Mouse (Mus musculus): ENCODE measurements around the gene Hist1h3i.

The Hist1h3i gene

GRCm38 (mm10) chr13:21782361-21783254 is 562 bp downstream of the Hist1h3i start:
- peak; percentile 56 for DNase-seq

GRCm38 (mm10) chr13:21781639-21782038 is 1.5 kb downstream of the Hist1h3i start:
- DNase-seq, result no peak

DNA sequence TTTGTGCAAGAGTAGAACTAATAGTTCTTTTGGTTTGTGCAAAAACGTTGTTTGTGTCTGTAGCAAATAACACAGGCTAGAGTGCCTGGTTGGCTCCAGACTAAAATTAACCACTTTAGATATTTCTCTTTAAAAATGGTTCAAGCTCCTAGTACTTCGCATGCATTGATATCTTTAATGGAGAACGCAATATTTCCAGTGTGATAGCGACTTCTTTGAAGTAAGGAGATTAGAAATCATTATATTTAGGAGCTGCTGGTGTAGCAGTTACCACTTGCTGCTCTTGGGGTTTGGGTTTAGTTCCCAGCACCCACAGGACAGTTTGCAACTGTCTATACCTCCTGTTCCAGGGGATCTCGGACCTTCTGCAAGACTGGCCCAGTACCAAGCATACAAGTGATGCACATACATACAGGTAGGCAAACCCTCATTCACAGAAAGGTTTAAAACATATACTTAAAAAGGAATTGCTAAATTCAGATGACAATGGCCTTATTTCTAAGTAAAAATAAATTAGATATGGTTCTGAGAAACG is 2.1 kb downstream of the Hist1h3i start:
- peak; percentile 14 for DNase-seq

GRCm38 (mm10) chr13:21779767-21780731 is 3.1 kb downstream of the Hist1h3i start, which contains the start of gene Hist1h1b:
Gene Hist1h1b, minus strand, starts transcription at chr13:21780625.
- peak; percentile 90 for DNase-seq

GRCm38 (mm10) chr13:21778814-21779766 is 4.1 kb downstream of the Hist1h3i start:
- DNase-seq, result peak; percentile 84

- DNase-seq, result no peak
These were observed 27.5 kb downstream of the Hist1h3i start for GRCm38 (mm10) chr13:21755707-21756106.

GRCm38 (mm10) chr13:21754294-21755001 is 28.7 kb downstream of the Hist1h3i start:
- DNase-seq, result peak; percentile 82

- peak; percentile 88 for DNase-seq
These were observed 29.5 kb downstream of the Hist1h3i start, which contains the start of the genes Hist1h2ak and Hist1h2bn for GRCm38 (mm10) chr13:21753524-21754285. Gene Hist1h2ak, minus strand, starts transcription at chr13:21753827. Gene Hist1h2bn, plus strand, starts transcription at chr13:21754123.

DNA sequence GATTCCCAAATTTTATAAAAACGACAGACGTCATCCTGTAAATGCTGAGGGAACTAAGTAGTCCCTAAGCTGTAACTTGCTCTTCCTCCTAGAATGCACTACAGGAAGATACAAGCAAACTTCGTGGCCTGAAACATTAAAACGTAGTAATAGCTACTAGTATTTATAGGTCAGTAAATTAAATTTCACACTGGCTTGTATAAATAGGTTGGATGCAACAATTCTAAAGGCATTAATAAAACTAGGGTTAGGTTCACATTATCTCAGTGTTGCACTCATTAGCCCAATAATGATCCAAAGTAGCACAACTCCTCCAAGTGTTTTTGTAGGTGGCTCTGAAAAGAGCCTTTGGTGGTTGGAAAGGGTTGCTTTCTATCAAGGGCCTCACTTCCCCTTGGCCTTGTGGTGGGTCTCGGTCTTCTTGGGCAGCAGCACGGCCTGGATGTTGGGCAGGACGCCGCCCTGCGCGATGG is 30.1 kb downstream of the Hist1h3i start:
- no peak for DNase-seq

DNA sequence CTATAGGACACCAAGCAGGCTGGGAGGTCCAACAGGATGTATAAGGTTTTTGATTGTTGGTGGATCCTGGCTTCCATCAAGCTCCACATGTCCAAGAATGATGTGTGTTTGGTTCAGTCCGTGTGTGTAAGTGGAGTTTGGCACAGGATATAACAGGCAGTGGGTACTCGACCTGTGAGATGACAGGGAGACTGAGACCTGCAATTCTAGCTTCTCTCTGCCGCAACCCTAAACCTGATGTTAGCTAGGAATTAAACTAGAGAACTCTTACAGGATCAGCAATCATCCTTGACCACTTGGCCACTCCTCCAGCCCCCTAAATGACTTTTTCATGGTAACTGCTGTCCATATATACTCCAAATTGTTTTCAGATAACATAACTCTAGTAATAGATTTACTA is 30.8 kb downstream of the Hist1h3i start:
- DNase-seq, result peak; percentile 17

- DNase-seq, result peak; percentile 16
These were observed 31.3 kb downstream of the Hist1h3i start for GRCm38 (mm10) chr13:21751827-21752226.

GRCm38 (mm10) chr13:21751417-21751816 is 31.8 kb downstream of the Hist1h3i start:
- DNase-seq, result no peak

DNA sequence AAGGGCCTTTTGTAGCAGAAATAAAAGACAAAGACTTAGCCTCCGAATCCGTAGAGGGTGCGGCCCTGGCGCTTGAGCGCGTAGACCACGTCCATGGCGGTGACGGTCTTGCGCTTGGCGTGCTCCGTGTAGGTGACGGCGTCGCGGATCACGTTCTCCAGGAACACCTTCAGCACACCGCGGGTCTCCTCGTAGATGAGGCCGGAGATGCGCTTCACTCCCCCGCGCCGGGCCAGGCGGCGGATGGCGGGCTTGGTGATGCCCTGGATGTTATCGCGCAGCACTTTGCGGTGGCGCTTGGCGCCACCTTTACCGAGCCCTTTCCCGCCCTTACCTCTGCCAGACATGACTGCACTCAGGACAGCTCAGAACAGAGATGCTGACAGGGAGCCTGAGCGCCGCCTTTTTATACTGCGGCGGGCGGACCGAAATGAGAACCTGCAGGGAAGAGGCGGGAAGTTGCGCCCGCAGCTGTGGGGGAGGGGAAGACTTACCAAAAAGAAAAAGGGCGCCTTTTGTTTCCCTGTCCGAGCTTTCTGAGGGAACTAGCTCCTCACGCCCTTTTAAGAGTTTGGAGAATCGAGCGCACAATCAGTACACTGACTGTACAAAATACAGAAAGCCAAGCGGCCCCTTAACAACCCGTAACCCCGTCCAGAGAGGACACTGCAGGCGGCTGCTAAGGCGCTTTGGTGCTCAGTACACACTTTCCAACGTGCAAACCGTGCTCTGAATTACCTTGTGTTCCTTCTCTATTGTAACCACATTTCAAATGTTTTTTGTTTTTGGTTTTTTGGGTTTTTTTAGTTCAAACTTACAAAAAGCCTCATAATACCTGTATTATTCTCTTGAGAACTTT is 32.8 kb downstream of the Hist1h3i start, which contains the start of gene Hist1h4k:
Gene Hist1h4k, minus strand, starts transcription at position 347 of the 859 bp plus-strand sequence.
- peak; percentile 96 for DNase-seq

DNA sequence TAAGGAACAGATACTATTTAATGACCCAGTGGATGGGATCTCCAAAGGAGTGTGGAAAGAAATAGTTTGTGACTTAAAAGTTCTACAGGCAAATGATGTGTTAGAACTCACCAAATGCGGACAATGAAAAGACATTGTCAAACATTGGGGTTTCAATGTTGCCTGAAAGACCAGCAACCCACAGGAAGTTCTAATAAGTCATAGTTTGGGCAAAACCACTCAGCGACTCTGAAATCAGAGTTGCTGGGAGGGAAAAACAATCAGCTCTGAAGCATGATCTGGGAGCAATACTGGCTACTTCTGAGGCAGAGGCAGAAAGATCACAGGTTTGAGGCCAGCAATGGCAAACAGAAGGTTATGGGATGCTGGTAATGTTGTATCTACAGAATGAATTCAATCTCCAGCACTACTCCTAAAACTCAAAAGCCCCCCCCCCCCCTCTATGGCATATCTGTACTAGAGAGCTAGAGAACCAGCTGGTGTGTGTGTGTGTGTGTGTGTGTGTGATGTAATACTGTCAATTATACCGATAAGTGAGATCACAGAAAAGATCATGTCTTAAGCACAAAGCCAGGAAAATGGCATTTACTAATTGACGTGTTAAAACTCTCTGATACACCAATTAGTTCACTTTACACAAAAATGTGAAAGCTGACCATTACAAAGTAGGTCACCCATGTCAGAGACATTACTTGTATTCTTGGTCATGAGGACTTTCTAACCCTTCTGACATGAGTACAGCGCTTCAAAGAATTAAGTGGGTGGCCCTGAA is 33.6 kb downstream of the Hist1h3i start:
- DNase-seq, result peak; percentile 58

DNA sequence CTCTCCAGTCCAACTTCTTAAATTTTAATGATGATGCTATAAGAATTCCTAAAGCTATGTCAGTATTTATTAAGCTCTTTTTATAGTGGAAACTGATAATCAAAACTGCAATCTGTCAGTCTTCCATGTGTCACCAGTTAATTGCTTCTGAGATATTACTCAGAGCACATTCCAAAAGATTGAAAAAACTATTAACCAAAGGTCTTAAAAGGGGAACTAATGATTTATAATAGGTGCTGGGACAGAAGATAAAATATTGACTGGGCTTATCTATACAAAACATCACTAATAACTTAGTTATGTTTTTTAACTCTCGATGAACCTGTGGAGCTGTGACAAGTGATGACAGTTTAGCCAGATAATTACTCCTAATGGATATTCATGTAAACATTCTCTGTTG is 38.2 kb downstream of the Hist1h3i start:
- no peak for DNase-seq

DNA sequence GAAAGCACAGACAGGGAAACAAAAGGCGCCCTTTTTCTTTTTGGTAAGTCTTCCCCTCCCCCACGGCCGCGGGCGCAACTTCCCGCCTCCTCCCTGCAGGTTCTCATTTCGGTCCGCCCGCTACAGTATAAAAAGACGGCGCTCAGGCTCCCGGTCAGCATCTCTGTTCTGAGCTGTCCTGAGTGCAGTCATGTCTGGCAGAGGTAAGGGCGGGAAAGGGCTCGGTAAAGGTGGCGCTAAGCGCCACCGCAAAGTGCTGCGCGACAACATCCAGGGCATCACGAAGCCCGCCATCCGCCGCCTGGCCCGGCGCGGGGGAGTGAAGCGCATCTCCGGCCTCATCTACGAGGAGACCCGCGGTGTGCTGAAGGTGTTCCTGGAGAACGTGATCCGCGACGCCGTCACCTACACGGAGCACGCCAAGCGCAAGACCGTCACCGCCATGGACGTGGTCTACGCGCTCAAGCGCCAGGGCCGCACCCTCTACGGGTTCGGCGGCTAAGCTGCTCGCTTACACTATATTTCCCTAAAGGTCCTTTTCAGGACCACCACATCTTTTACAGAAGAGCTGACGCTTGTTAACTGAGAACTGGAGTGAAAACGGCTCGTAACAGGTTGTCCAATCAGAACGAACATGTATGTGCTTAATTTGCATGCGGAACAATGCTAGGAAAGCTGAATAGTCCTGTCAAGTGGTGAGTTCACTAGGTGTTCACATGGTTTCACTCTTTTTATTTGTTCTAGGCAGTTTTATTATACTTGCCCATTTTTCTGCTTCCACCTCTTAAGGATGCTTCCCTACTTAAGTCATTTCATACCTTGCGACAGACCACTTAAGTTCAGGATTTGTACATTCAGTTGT is 48.0 kb downstream of the Hist1h3i start, which contains the start of gene Hist1h4j:
Gene Hist1h4j, plus strand, starts transcription at position 159 of the 862 bp plus-strand sequence.
- peak; percentile 94 for DNase-seq
